Mouse (Mus musculus) lung, postnatal 36 days (tissue): ENCODE measurements at regions not wholly inside any gene's neighbourhood (a gene's known extent, or its start where the extent isn't known, plus 50 kb on each side); places are given as distances from the start of the nearest gene placed in this dataset.
"Not testable (repeated sequence)": the region's sequence is repeated elsewhere in the genome, so short reads cannot be mapped to it uniquely, and the experiment has no call there.

Experiments
- DNase-seq: peaks from one replicate; pipeline ENCODE4 v3.0.0; 2022; ENCODE audit warnings: mixed read lengths

GRCm38 (mm10) chr12:46395245-46395644 is 423.5 kb downstream of the Nova1 start:
- no peak for DNase-seq

- no peak for DNase-seq
These were observed 425.0 kb downstream of the Nova1 start for GRCm38 (mm10) chr12:46393769-46394168.

- DNase-seq: no peak
These were observed 439.8 kb downstream of the Nova1 start for GRCm38 (mm10) chr12:46378914-46379313.

- DNase-seq: no peak
These were observed 447.0 kb downstream of the Nova1 start for GRCm38 (mm10) chr12:46371747-46372146.

- no peak for DNase-seq
These were observed 485.4 kb downstream of the Nova1 start for GRCm38 (mm10) chr12:46333376-46333775.

- no peak for DNase-seq
These were observed 490.9 kb downstream of the Nova1 start for GRCm38 (mm10) chr12:46327865-46328264.

- no peak for DNase-seq
These were observed 495.5 kb downstream of the Nova1 start for GRCm38 (mm10) chr12:46323276-46323675.

GRCm38 (mm10) chr12:46303136-46303797 is 515.5 kb downstream of the Nova1 start:
- no peak for DNase-seq

GRCm38 (mm10) chr12:46298926-46299325 is 519.8 kb downstream of the Nova1 start:
- no peak for DNase-seq

GRCm38 (mm10) chr12:46284519-46284918 is 534.2 kb downstream of the Nova1 start:
- no peak for DNase-seq

GRCm38 (mm10) chr12:46248402-46249018 is 570.2 kb downstream of the Nova1 start:
- DNase-seq: no peak

- no peak for DNase-seq
These were observed 573.8 kb downstream of the Nova1 start for GRCm38 (mm10) chr12:46244925-46245324.

- no peak for DNase-seq
These were observed 586.4 kb downstream of the Nova1 start for GRCm38 (mm10) chr12:46232359-46232758.

- not testable (repeated sequence) for DNase-seq
These were observed 603.4 kb downstream of the Nova1 start for GRCm38 (mm10) chr12:46215328-46215727.

GRCm38 (mm10) chr12:46199076-46199475 is 619.7 kb downstream of the Nova1 start:
- no peak for DNase-seq

GRCm38 (mm10) chr12:46197482-46198101 is 621.1 kb downstream of the Nova1 start:
- DNase-seq: no peak

GRCm38 (mm10) chr12:46194173-46194572 is 624.6 kb downstream of the Nova1 start:
- DNase-seq: no peak
